Mouse (Mus musculus) CD4-positive, CD25-positive, alpha-beta regulatory T cell, adult 4 months (primary cell): ENCODE data around the gene Lrrc58. TPM values are rescaled to one million over a fixed set of nuclear protein-coding genes. Genes with fewer than 3 reads are reported as not detected.

Experiments
- ATAC-seq: one replicate; pipeline ENCODE4 v1.8.0; 2017
- polyA plus RNA-seq, 2 experiments: library from polyadenylated mRNA; unstranded; fragments of 100-300 nt; shearing (Covaris generic); gene quantifications; one replicate each; pipeline ENCODE4 v1.2.1; 2017

Lrrc58 gene
- polyA plus RNA-seq, 2 experiments from 2014 or later = 19.6 to 21.5 TPM

DNA sequence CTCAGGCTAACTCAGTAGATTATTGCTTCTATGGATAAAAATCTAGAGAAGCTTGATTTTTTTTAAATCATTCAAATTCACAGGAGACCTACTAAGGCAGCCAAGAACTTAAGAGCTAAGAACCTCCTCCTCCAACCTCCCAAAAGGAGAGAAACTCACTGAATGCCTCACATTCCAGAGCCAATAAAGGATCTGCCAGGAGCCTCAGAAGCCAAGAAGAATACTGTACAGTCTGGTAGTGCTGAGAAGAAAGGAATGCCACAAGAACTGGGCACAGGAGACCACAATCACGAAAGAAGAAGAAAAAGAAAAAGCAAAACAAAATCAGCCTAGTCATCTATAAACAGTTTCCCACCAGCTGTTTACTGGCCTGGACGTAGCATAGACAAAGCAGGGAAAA is 60.8 kb downstream of the Lrrc58 start:
- ATAC-seq = no peak

DNA sequence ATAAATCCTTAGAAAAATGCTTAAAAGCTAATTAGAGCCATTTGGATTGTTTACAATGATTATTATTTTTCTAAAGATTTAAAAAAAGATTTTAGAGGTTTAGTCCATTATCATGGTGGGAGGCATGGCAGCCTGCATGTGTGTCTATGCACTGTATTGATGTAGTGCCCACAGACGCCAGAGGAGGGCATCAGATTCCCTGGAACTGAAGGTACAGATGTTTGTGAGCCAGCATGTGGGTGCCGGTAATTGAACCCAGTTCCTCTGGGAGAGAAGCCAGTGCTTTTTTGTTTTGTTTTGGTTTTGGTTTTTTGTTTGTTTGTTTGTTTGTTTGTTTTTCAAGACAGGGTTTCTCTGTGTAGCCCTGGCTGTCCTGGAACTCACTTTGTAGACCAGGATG is 61.4 kb downstream of the Lrrc58 start:
- ATAC-seq = no peak

DNA sequence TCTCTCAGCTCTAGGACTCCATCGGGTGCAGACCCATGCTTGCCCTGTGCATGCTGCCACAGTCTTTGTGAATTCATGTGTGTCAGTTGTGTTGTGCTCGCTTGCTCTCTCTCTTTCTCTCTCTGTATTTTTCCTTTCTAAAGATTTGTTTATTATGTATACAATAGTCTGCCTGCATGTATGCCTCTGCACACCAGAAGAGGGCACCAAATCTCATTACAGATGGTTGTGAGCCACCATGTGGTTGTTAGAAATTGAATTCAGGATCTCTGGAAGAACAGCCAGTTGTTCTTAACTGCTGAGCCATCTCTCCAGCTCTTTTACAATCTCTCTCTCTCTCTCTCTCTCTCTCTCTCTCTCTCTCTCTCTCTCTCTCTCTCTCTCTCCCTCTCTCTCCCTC is 66.7 kb downstream of the Lrrc58 start:
- ATAC-seq = no peak

- ATAC-seq = no peak
Observed at GRCm38 (mm10) chr16:37937276-37937675, 69.1 kb downstream of the Lrrc58 start.

Other genes starting within 250 kb of the Lrrc58 start
- gene Ndufb4, start 213.9 kb upstream of the Lrrc58 start, polyA plus RNA-seq = 10 to 100 TPM; 49.1 to 64.4 TPM
- under 1 TPM; 0.27 to 0.36 TPM for gene Fstl1, start 91.5 kb upstream of the Lrrc58 start, polyA plus RNA-seq
- not detected for gene Gm36028, start 7.2 kb upstream of the Lrrc58 start, polyA plus RNA-seq
- gene Gpr156, start 48.1 kb downstream of the Lrrc58 start, polyA plus RNA-seq = not detected
- 10 to 100 TPM; 53.4 to 61.7 TPM for gene Gsk3b, start 220.6 kb downstream of the Lrrc58 start, polyA plus RNA-seq